Mouse (Mus musculus): ENCODE measurements around the gene Rxfp4.

GRCm38 (mm10) chr3:88626316-88626715 is 26.6 kb downstream of the Rxfp4 start:
- TF ChIP-seq CTCF (IDR thresholded peaks at IDR 0.05; ENCODE audit: low read depth) = no peak
- no peak for TF ChIP-seq EP300 (IDR thresholded peaks at IDR 0.05; ENCODE audit: low read depth)
